Mouse (Mus musculus) left cerebral cortex, postnatal 36 days (tissue): ENCODE results near the gene Gm49510. TPM values are rescaled to one million over a fixed set of nuclear protein-coding genes. Genes with fewer than 3 reads are reported as not detected.

Source experiments
- DNase-seq, 2 experiments: peaks; one replicate each; pipeline ENCODE4 v3.0.0; 2021 to 2022; ENCODE audit warnings: low spot score in 2 of 2, mixed read lengths in 1 of 2
- intact Hi-C: fragments of 180-260 bp; cut with DNase I; formaldehyde crosslinking; loops from one replicate; pipeline ENCODE4 v1.15.1; 2025
- total RNA-seq, 2 experiments: library from RNA; stranded (reverse); gene quantifications; 2 replicates each; pipeline ENCODE4 v1.2.3; 2021

The Gm49510 gene
- total RNA-seq, result under 1 TPM in 1 of 2 experiments, not detected in 1; 0.97 TPM

GRCm38 (mm10) chr15:78899409-78899739 is at the start of gene Gm49510:
Gene Gm49510 (plus strand): TSS chr15:78899667.
- intact Hi-C loops, result no loop called here
- DNase-seq, result no peak

GRCm38 (mm10) chr15:78850059-78850824 is 49.2 kb upstream of the Gm49510 start:
- intact Hi-C loops, result loop anchor here (5.0 kb wide), 1 partner anchor 228 kb away; no protein-coding TSS in a partner anchor
- DNase-seq, result no peak

GRCm38 (mm10) chr15:78850944-78851343 is 48.5 kb upstream of the Gm49510 start:
- DNase-seq, result no peak
- intact Hi-C loops, result loop anchor here (5.0 kb wide), 1 partner anchor 229 kb away; no protein-coding TSS in a partner anchor

- intact Hi-C loops, result loop anchor here (5.0 kb wide), 1 partner anchor 229 kb away; no protein-coding TSS in a partner anchor
- DNase-seq, result peak; percentile 85 to 87
These were observed 47.8 kb upstream of the Gm49510 start for GRCm38 (mm10) chr15:78851505-78852153.

GRCm38 (mm10) chr15:78855303-78855965 is 44.0 kb upstream of the Gm49510 start, which contains the start of gene Lgals2:
Gene Lgals2 (minus strand): TSS chr15:78855529.
- DNase-seq, result no peak
- intact Hi-C loops, result no loop called here

GRCm38 (mm10) chr15:78857009-78857408 is 42.5 kb upstream of the Gm49510 start:
- intact Hi-C loops, result no loop called here
- DNase-seq, result no peak

GRCm38 (mm10) chr15:78859311-78859710 is 40.2 kb upstream of the Gm49510 start:
- intact Hi-C loops, result no loop called here
- no peak for DNase-seq

- intact Hi-C loops, result no loop called here
- DNase-seq, result no peak
These were observed 39.8 kb upstream of the Gm49510 start for GRCm38 (mm10) chr15:78859714-78860113.

- no peak for DNase-seq
- intact Hi-C loops, result no loop called here
These were observed 37.2 kb upstream of the Gm49510 start for GRCm38 (mm10) chr15:78862280-78862679.

GRCm38 (mm10) chr15:78863154-78863553 is 36.3 kb upstream of the Gm49510 start:
- intact Hi-C loops, result no loop called here
- no peak for DNase-seq

- DNase-seq, result no peak
- intact Hi-C loops, result no loop called here
These were observed 35.6 kb upstream of the Gm49510 start for GRCm38 (mm10) chr15:78863852-78864253.

GRCm38 (mm10) chr15:78868398-78868797 is 31.1 kb upstream of the Gm49510 start:
- intact Hi-C loops, result loop anchor here (5.0 kb wide), 1 partner anchor 41 kb away; no protein-coding TSS in a partner anchor

GRCm38 (mm10) chr15:78868826-78869233 is 30.6 kb upstream of the Gm49510 start:
- intact Hi-C loops, result loop anchor here (5.0 kb wide), 1 partner anchor 42 kb away; no protein-coding TSS in a partner anchor
- no peak for DNase-seq

More at GRCm38 (mm10) chr15:78868398-78868797, 31.1 kb upstream of the Gm49510 start:
- DNase-seq, result no peak

- intact Hi-C loops, result loop anchor here (5.0 kb wide), 1 partner anchor 42 kb away; no protein-coding TSS in a partner anchor
- DNase-seq, result peak in 1 of 2 experiments; percentile 30
These were observed 29.7 kb upstream of the Gm49510 start for GRCm38 (mm10) chr15:78869775-78870174.

- DNase-seq, result no peak
- intact Hi-C loops, result no loop called here
These were observed 27.4 kb upstream of the Gm49510 start for GRCm38 (mm10) chr15:78872021-78872608.

GRCm38 (mm10) chr15:78873803-78874435 is 25.5 kb upstream of the Gm49510 start:
- intact Hi-C loops, result no loop called here
- no peak for DNase-seq

GRCm38 (mm10) chr15:78874989-78875388 is 24.5 kb upstream of the Gm49510 start:
- DNase-seq, result no peak
- intact Hi-C loops, result no loop called here

- no peak for DNase-seq
- intact Hi-C loops, result no loop called here
These were observed 23.9 kb upstream of the Gm49510 start for GRCm38 (mm10) chr15:78875537-78875936.

GRCm38 (mm10) chr15:78876258-78876696 is 23.2 kb upstream of the Gm49510 start:
- intact Hi-C loops, result no loop called here
- DNase-seq, result peak; percentile 64 to 71
